Mouse (Mus musculus): ENCODE measurements around the gene Stx1b. TPM values are rescaled to one million over a fixed set of nuclear protein-coding genes. Genes with fewer than 3 reads are reported as not detected.
"Not testable (repeated sequence)": the region's sequence is repeated elsewhere in the genome, so short reads cannot be mapped to it uniquely, and the experiment has no call there.

The Stx1b gene
- polyA plus RNA-seq (2012; rRNA removed), result 6.4 and 6.9 TPM in 2 replicates

GRCm38 (mm10) chr7:127824176-127824871, at the start of gene Stx1b, which contains the start of gene Stx4a:
Stx1b (minus strand) TSS chr7:127824549.
Stx4a (plus strand) TSS chr7:127824294.
- DNase-seq (ENCODE audit: low spot score), result no peak

GRCm38 (mm10) chr7:127870136-127870821, 45.9 kb upstream of the Stx1b start:
- no peak for DNase-seq (ENCODE audit: low spot score)

- no peak for DNase-seq (ENCODE audit: low spot score)
These were observed 44.9 kb upstream of the Stx1b start for GRCm38 (mm10) chr7:127869149-127869810.

- no peak for DNase-seq (ENCODE audit: low spot score)
These were observed 43.3 kb upstream of the Stx1b start for GRCm38 (mm10) chr7:127867641-127868040.

GRCm38 (mm10) chr7:127866434-127866833, 42.1 kb upstream of the Stx1b start:
- no peak for DNase-seq (ENCODE audit: low spot score)

GRCm38 (mm10) chr7:127858258-127858657, 33.9 kb upstream of the Stx1b start:
- DNase-seq (ENCODE audit: low spot score), result no peak

GRCm38 (mm10) chr7:127850906-127851305, 26.6 kb upstream of the Stx1b start:
- DNase-seq (ENCODE audit: low spot score), result no peak

- DNase-seq (ENCODE audit: low spot score), result no peak
These were observed 25.9 kb upstream of the Stx1b start for GRCm38 (mm10) chr7:127849973-127850875.

- DNase-seq (ENCODE audit: low spot score), result peak; percentile 52
These were observed 17.8 kb upstream of the Stx1b start for GRCm38 (mm10) chr7:127842001-127842718.

- peak; percentile 86 for DNase-seq (ENCODE audit: low spot score)
These were observed 17.1 kb upstream of the Stx1b start for GRCm38 (mm10) chr7:127841340-127842000.

GRCm38 (mm10) chr7:127840886-127841285, 16.5 kb upstream of the Stx1b start:
- no peak for DNase-seq (ENCODE audit: low spot score)

- not testable (repeated sequence) for DNase-seq (ENCODE audit: low spot score)
These were observed 15.7 kb upstream of the Stx1b start for GRCm38 (mm10) chr7:127840031-127840430.

GRCm38 (mm10) chr7:127837878-127838277, 13.5 kb upstream of the Stx1b start:
- DNase-seq (ENCODE audit: low spot score), result not testable (repeated sequence)

- DNase-seq (ENCODE audit: low spot score), result no peak
These were observed 13.1 kb upstream of the Stx1b start for GRCm38 (mm10) chr7:127837473-127837872.

GRCm38 (mm10) chr7:127835550-127835949, 11.2 kb upstream of the Stx1b start:
- DNase-seq (ENCODE audit: low spot score), result no peak

- DNase-seq (ENCODE audit: low spot score), result no peak
These were observed 845 bp downstream of the Stx1b start for GRCm38 (mm10) chr7:127823236-127824171.

GRCm38 (mm10) chr7:127822494-127822893, 1.9 kb downstream of the Stx1b start:
- DNase-seq (ENCODE audit: low spot score), result no peak

GRCm38 (mm10) chr7:127820836-127821509, 3.4 kb downstream of the Stx1b start:
- no peak for DNase-seq (ENCODE audit: low spot score)

GRCm38 (mm10) chr7:127817776-127818175, 6.6 kb downstream of the Stx1b start:
- no peak for DNase-seq (ENCODE audit: low spot score)
